Mouse (Mus musculus) T-helper 1 cell (primary cell): Measurements from ENCODE around the gene Hist1h2bh.

Experiments used
- in situ Hi-C: fragments of 300-600 bp; cut with MboI, MseI; formaldehyde crosslinking; loops from one replicate; pipeline ENCODE4 v1.15.1; 2025; ENCODE audit warnings: high pct_unique_total_duplicates

Gene Hist1h2bh

DNA sequence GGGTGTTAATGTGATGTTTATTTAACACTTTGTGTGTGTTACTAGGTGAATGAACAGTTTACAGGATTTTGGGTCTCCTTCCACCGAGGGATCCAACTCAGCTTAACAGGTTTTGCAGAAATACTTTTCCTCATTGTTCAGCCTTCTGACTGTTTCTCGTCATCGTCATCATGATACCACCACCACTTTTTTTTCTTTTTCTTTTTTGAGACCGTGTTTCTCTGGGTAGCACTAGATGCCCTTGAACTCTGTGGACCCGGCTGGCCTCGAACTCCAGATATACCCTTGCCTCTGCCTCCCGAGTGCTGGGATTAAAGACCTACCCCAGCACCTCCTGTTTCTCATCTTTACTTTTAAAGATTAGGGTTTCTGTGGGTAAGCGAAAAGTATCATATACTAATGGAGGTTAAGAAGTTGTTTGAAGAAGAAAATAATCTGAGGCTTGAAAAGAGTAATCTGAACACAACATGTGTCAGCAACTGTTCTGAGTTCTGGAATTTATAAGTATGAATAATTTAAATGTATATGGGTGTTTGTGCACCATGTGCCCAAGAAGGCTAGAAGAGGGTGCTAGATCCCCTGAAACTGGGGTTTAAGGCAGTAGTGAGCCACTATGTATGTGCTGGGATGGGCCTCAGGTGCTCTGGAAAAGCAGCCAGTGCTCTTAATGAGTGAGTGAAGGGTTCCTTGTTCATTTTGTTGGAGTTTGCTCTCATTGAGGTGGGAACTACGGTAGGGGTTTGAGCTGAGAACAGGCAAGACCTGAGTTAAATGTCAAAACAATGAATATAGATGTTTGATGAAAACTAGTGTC is 10.7 kb downstream of the Hist1h2bh start:
- in situ Hi-C loops, result loop anchor here (5.0 kb wide), 1 partner anchor 1495 kb away; the partner anchor contains the start of genes Hist1h2ah and Hist1h2bk

DNA sequence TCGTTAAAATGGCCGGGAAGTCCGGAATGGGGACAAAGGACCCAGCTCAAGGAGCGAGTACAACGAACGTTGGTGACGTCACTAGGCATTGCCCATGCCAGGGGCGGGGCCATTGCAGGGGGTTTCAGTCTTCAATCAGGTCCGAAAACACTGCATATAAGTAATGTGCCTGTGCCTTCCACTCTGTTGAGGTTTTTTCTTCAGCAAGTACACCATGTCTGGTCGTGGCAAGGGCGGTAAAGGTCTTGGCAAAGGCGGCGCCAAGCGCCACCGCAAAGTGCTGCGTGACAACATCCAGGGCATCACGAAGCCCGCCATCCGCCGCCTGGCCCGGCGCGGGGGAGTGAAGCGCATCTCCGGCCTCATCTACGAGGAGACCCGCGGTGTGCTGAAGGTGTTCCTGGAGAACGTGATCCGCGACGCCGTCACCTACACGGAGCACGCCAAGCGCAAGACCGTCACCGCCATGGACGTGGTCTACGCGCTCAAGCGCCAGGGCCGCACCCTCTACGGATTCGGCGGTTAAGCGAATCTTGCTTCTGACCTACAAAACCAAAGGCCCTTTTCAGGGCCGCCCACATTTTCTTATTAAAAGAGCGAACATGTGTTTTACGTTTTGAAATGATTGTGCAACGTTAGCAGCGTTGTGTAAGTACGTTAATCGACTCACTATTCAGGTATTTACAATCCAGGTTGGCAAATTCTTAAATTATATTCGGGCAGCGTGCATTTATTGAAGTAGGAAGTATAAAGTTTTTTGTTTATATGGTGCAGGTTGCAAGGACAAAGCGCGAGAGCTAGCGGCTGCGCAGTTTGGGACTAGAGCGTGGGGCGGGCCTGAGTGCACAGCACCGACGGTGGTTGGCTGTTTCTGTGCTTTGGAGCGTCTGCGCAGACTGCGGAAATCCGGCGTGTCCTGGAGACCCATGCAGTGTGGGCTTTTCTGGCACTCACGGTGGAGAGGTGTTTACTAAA is 12.0 kb downstream of the Hist1h2bh start, which contains the start of gene Hist1h4h:
Gene Hist1h4h (plus strand): TSS at position 150 of the 975 bp plus-strand sequence.
- in situ Hi-C loops, result loop anchor here (5.0 kb wide), 1 partner anchor 1494 kb away; the partner anchor contains the start of genes Hist1h2ah and Hist1h2bk

GRCm38 (mm10) chr13:23530181-23530900 is 12.9 kb downstream of the Hist1h2bh start:
- in situ Hi-C loops, result loop anchor here (5.0 kb wide), 1 partner anchor 1493 kb away; the partner anchor contains the start of genes Hist1h2ah and Hist1h2bk

- in situ Hi-C loops, result loop anchor here (5.0 kb wide), 1 partner anchor 1492 kb away; the partner anchor contains the start of genes Hist1h2ah and Hist1h2bk
Observed at GRCm38 (mm10) chr13:23529480-23530165, 13.6 kb downstream of the Hist1h2bh start.

GRCm38 (mm10) chr13:23529005-23529404 is 14.2 kb downstream of the Hist1h2bh start:
- in situ Hi-C loops, result no loop called here

GRCm38 (mm10) chr13:23526312-23526711 is 16.9 kb downstream of the Hist1h2bh start:
- in situ Hi-C loops, result no loop called here

- in situ Hi-C loops, result no loop called here
Observed at GRCm38 (mm10) chr13:23525901-23526300, 17.3 kb downstream of the Hist1h2bh start.

- in situ Hi-C loops, result loop anchor here (5.0 kb wide), 2 partner anchors 77 to 217 kb away; no protein-coding TSS in a partner anchor
Observed at GRCm38 (mm10) chr13:23524654-23525053, 18.5 kb downstream of the Hist1h2bh start.

DNA sequence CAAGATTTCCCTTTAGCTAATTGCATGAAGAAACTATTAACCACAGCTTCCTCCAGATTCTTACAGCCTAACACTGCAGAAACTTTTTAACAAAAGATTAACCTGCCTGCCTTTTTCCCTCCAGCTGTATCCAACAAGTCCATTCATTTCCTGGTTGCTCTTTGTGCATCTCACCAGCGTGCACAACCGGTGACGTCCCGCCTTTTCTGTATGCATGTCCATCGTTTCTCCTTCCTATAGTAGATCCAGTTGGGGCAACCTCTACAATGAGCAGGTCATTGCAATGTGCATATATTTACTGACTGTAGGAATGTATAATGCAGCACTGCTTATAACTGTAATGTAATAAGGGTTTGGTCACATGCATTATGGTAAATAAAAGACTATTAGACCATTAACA is 19.2 kb downstream of the Hist1h2bh start:
- in situ Hi-C loops, result loop anchor here (5.0 kb wide), 2 partner anchors 77 to 217 kb away; no protein-coding TSS in a partner anchor

DNA sequence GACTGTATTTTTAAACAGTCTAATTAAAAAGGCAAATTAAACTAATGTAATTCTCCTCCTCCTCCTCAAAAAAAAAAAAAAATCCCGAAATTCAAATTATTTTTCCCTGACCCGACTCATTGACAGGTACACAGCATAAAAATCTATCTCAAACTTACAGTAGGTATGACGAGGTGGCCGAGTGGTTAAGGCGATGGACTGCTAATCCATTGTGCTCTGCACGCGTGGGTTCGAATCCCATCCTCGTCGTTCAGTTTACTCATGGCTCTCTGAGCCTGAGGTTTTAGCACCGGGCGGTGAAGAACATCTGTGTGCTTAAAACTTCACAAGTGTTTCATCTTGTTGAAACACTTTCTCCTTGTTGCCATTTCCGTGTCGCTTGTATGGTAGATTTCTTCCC is 21.5 kb downstream of the Hist1h2bh start:
- in situ Hi-C loops, result loop anchor here (5.0 kb wide), 2 partner anchors 74 to 214 kb away; no protein-coding TSS in a partner anchor

GRCm38 (mm10) chr13:23519416-23519815 is 23.8 kb downstream of the Hist1h2bh start:
- in situ Hi-C loops, result no loop called here

DNA sequence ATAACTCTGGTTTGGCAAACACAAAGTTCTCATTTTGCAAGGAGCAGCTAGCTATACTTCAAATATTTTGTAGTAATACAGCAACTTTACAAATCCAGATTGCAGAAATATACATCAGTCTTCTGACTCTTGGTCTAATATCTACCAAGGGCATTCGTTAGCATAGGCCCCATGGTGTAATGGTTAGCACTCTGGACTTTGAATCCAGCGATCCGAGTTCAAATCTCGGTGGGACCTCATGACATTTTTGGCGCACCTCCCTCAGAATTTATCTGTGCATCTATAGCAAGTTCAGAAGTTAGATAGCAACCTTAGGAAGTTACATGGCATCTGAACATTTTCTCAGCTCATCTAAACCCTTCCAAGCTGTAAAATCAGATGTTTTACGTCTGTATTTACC is 24.3 kb downstream of the Hist1h2bh start:
- in situ Hi-C loops, result no loop called here

GRCm38 (mm10) chr13:23518295-23518603 is 24.9 kb downstream of the Hist1h2bh start:
- in situ Hi-C loops, result no loop called here

DNA sequence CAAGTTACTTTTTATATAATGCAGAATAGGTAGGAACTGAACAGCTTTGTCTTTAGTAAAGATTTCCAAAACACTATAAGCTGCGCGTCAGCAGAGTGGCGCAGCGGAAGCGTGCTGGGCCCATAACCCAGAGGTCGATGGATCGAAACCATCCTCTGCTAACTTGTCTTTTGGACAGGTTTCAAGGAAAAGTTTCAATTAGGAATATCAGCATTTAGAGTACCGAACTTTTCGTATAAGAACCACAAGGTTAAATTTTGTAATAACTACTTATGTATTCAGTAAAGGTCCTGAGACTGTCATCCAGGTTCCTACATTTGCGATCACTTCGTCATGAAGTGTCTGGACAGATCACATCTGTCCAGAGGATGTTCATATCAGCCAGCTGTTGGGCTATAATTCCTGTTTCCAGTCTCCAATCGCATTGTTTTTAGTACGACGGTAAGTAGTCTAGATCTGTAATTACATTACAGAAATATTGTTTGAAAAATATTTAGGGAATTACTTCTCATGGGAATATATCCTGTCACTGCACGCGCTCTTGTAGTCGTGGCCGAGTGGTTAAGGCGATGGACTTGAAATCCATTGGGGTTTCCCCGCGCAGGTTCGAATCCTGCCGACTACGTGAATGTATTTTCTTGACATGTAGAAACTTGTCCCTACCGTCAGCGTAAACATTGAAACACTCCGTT is 25.4 kb downstream of the Hist1h2bh start:
- in situ Hi-C loops, result no loop called here

- in situ Hi-C loops, result no loop called here
Observed at GRCm38 (mm10) chr13:23516822-23517602, 26.2 kb downstream of the Hist1h2bh start.

DNA sequence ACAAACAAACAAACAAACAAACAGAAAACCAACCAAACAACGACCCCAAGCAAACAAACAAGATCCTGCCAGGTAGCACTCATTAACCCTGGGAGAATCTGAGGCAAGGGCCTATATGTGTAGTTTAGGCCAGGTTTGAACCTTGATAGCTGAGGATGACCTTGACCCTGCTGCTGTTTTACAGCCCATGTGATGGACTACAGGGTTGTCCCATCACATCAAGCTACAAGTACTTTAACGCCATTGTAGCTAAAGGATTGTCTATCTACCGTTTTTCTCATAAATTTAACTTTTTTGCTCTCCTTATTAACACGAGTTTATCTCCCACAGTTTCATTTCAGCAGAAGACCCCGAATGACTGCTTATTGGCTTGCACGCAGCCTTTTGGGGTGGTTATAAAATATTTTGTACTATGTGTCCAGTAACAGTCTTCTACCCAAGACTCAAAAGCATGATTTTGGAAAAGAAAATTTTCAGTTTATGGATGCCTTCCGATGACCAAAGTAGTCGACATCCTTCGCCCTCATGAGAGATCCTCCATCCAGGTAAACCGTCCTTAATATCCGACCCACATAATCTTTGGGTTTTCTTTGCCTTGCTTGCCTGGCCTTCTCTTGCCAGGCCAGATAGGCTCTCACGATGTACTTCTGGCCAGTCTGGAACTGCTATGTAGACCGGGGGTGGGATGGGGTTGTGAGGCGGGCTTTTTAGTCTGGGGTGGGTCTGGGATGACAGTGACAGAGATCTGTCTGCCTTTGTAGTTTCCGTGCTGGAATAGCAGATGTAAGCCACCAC is 27.2 kb downstream of the Hist1h2bh start:
- in situ Hi-C loops, result no loop called here

- in situ Hi-C loops, result no loop called here
Observed at GRCm38 (mm10) chr13:23515281-23515680, 27.9 kb downstream of the Hist1h2bh start.

- in situ Hi-C loops, result no loop called here
Observed at GRCm38 (mm10) chr13:23513517-23513916, 29.7 kb downstream of the Hist1h2bh start.
